Mouse (Mus musculus): ENCODE data around the gene Ercc1.
A peak's percentile ranks its signal among the peaks of the same experiment; 100 is the strongest.

The Ercc1 gene

DNA sequence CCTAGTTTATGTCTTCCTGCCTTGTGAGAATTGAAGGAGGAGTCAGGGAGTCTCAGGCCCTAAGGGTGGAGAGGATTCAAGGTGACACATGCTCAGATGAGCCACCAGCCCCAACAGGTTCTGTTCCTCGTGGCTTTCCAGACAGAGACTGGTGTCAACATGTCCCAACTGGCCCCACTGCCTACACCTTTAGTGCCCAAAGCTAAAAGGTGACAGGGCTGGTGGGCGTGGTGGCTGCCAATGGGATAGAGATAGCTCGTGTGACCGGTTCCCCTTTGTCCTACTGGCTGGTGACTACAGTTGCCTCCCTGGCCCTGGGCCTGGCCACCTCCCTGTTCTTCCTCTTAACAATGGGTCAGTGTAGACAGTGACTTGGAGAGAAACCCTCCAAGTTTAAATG lies 20.8 kb downstream of the Ercc1 start:
- DNase-seq (ENCODE audit: low read depth, low spot score): no peak

DNA sequence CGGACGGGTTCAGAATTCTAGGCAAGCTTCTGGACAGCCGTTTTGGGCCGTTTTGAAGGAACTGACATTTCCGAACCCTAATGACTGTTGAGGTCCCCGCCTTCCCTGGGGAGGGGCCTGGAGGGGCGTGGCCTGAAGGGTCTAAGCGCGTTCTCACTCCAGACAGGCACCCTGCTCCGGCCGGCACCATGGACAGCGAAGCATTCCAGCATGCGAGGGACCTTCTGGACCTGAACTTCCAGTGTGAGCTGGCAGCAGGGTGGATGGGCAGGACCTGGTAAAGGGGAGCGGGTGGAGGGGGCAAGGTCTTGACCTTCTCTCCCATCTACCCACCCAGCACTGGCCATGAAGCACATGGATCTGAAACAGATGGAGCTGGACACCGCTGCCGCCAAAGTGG lies 23.8 kb downstream of the Ercc1 start:
- no peak for DNase-seq (ENCODE audit: low read depth, low spot score)

DNA sequence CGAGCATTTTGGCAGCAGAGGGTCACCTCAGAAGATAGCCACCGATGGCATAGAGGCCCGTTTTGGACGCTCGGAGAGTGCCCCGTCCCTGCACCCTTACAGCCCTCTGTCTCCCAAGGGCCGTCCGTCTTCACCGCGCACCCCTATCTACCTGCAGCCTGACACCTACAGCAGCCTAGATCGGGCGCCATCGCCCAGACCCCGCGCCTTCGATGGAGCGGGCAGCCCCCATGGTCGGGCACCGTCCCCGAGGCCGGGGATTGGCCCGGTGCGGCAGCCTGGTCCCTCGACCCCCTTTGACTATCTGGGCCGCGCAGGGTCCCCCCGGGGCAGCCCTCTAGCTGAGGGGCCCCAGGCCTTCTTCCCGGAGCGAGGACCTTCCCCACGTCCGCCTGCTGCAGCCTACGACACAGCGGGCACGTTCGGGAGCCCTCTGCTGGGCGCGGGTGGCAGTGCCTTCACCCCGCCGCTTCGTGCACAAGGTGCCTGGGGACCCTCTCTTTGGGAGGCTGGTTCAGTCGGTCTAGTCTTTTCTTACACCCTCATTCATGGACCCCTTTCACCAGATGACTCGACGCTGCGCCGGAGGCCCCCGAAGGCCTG lies 25.3 kb downstream of the Ercc1 start:
- no peak for DNase-seq (ENCODE audit: low read depth, low spot score)

DNA sequence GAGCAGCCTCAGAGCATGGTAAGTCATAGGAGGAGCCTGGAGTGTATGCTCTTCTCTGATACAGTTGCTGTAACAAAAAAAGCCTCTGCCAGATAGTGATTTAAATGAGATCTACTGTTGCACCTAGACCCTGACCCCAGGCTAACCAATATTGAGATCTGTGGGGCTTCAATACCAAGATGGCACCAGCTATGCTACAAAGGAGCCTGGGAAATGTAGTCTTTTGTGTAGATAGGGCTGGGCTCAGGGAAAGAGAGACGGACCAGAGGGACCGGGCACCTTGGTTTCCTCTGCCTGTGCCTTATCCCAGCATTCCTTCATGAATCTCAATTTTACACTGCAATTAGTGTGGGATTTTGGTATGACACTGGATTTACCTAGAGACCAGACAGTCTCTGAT lies 28.8 kb downstream of the Ercc1 start:
- DNase-seq (ENCODE audit: low read depth, low spot score): no peak

DNA sequence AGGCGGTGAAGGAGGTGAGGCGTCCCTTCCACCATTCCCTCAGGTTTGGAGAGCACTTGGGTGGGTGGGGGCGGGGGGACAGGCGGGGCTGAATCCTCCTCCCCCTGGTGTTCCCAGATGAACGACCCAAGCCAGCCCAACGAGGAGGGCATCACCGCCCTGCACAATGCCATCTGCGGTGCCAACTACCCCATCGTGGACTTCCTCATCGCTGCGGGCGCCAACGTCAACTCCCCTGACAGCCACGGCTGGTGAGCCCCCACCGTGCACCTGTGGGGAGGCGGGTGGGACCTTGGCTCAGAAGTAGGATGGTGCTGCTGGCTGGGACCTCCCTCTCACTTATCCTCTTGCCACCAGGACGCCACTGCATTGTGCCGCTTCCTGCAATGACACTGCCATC lies 30.8 kb downstream of the Ercc1 start:
- no peak for DNase-seq (ENCODE audit: low read depth, low spot score)

DNA sequence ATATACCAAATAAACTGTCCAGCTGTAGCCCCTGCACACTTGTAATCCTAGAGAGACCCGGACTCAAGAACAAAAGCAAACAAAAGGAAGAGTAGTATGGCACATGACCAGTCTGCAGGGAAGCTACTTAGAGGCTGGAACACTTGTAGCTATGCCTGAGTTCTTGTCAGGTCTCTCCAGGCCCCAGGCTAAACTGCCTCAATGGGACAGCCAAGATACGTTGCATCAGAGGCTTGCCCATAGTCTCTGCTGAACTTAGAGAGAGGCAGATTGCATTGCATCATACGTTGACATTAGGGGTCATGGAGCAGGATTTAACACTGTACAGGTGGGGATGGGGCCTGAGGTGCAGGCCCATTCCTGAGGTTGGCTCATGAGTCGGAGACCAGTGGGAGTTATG lies 31.4 kb downstream of the Ercc1 start:
- no peak for DNase-seq (ENCODE audit: low read depth, low spot score)

DNA sequence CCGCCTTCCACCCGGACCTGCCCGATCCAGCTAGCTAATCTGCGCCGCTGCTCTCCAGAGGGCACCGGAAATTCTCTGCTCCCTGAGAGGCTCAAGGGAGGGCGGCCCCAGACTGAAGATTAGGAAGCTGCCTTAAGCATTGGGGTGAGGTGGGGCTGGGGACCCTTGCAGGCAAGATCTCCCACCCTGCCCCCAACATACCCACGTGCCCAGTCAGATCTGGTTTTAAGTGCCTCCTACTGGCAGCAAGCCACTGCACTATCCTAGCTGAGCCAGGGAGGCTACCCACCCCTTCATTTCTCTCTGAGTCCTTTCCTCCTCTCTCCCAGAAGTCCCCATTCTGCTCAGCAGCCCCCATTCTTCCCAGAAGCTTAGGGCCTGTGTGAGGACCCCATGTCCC lies 33.5 kb downstream of the Ercc1 start:
- DNase-seq (ENCODE audit: low read depth, low spot score): no peak

DNA sequence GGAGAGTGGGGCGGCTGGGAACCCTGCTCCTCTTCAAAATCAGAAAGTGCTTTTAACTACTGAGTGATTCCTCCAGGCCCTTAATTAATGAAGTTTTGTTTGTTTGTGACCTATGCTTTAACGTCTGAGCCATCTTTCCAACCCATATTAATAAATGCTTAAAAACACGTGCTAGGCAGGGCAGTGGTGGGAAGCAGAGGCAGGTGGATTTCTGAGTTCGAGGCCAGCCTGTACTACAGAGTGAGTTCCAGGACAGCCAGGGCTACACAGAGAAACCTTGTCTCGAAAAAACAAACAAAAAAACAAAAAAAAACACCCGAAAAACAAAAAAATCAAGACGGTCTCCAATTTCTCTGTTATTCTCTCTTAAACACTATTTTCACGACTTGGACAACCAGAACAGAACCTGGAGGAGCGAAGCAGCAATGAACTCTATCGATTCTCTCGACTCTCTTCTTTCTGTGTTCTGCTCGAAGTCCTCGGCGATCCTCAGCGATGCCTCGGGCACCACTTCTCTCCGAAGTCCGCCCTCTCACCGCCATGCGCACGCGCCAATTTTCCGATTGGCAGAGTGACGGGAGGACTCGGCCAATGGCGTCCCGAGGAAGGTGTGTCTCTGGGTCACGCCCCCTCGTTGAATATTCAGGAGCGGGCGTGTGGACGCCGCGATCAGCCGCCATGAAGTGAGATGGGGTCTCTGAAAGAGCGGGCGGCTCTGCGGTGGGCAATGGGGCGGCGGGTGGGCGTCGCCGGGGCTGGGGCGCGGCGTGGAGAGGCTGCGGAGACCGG lies 37.0 kb downstream of the Ercc1 start, which contains the start of gene Ercc2:
Ercc2 (plus strand) TSS at position 634 of the 789 bp plus-strand sequence.
- peak; percentile 97 for DNase-seq (ENCODE audit: low read depth, low spot score)

DNA sequence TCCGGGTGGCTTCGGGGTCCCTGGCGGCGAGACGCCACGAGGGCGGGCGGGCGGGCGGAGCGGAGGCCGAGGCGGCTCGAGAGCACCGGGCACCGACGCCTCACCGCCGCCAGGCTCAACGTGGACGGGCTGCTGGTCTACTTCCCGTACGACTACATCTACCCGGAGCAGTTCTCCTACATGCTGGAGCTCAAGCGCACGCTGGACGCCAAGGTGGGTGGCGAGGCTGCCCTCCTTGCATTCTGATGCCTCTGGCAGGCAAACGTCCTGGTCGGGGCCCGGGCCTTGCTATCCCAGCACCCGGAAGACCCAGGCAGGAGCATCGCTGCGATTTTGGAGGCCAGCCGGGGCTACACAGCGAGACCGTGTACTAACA lies 37.6 kb downstream of the Ercc1 start:
- no peak for DNase-seq (ENCODE audit: low read depth, low spot score)

DNA sequence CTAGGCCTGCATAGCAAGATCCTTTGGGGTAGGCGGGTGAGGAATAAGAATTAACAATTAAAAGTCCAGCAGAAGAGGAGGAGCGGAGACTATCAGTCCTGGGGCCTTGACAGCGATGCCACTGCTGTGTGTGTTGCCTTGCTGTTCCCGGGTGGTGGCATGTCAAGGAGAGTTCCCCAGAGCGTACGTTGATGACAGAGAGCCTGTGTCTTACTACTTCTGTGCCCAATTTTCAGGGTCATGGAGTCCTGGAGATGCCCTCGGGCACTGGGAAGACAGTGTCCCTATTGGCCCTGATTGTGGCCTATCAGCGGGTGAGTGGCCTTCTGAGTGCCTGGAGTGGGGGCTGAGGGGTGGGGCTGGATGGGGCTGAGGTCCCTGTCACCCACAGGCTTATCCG lies 39.1 kb downstream of the Ercc1 start:
- DNase-seq (ENCODE audit: low read depth, low spot score): no peak

DNA sequence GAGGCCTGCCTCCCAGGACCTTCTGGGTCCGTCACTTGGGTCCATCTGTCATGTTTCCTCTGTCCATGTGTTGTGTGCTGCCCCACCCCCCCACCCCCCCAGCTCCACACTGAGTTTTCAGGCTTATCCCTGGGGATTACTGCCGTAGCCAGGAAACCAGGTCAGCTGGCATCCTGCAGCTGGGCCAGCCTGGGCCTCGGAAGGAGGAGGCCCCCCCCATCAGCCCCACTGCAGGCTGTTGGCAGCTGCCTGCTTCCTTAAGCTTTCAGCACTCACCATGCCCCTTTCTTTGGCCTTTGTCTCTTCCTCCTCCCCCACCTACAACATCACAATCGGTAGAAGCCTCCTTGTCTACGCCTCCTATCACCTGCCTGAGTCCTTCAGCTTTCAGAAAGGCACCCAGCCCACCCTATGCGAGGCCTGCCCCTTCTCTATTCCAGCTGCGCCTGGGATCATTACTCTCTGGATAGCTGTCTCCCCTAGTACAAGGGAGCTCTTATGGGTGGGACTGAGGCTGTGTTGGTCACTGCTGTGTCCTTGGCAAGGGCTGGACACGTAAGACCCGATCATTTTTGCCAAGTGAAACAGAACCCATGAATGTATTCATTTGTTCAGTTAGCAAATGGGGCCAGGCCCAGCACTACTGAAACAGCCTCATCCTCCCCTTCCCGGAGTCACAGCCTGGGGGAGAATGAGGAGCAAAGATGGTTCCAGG lies 44.3 kb downstream of the Ercc1 start:
- DNase-seq (ENCODE audit: low read depth, low spot score): peak; percentile 86

DNA sequence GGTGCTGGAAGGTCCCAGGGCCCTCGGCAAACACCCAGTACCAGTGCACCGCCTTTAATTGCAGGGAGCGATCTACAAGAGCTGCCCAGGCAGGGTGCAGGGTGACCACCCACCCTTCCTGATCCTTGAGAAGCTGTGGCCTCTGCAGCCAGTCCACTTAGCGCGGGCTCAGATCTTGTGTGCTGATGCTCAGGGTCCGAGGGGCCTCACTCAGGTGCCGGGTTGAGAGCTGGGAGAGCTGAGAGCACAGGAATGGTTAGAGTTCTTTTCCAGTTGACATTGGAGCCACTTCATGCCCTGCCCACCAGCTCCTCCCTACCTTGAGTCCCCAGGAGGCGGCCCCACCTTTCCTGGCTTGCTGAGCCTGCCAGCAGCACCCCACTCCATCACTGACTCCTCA lies 49.9 kb downstream of the Ercc1 start:
- DNase-seq (ENCODE audit: low read depth, low spot score): no peak

DNA sequence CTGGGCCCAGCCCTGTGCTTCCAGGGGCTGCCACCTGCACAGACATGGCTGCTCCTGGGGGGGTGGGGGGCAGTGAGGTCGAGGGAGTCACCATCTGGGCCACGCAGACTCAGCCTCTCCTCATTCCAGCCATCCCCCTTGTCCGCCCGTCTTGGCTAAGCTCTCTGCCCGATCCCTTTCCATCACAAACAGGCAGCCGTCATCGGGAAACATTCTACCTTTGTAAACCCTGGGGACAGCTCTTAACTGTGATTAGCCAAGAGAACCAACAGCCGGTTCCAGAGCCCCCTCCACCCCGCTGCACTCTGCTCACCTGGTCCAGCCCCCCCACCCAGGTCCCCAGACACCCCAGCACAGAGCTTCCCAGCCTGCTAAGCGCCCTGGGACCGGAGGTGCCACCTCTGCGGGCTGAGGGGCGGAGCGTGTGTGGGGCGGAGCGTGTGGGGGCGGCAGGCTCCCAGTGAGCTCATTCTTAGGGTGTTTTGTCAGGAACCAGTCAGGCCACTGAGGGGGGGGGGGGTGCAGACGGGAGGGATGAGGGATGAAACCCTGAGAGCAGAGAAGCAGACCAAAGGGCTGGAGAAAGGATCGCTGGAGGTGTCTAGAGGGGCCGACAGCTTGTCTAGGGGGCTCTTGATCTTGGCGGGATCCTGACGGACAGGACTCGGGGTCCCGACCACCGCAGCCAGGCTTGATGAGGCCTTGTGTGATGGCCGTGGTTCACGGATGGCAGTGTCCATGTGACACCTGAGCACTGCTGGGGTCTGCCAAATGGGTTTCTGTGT lies 55.1 kb downstream of the Ercc1 start:
- peak; percentile 57 for DNase-seq (ENCODE audit: low read depth, low spot score)

DNA sequence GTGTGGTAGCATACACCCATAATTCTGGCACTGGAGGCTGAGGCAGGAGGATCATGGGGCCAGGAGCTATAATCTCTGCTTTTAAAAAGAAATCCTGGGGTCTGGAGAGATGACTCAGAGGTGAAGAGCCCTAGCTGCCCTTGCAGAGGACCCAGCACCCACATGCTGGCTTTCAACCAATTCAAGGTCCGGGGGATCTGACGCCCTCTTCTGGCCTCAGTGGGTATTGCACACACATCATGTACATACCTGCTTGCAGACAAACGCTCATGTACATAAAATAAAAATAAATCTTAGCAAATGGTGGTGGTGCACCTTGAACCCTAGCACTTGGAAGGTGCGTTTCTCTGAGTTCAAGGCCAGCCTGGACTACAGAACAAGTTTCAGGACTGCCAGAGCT lies 56.4 kb downstream of the Ercc1 start:
- DNase-seq (ENCODE audit: low read depth, low spot score): no peak

DNA sequence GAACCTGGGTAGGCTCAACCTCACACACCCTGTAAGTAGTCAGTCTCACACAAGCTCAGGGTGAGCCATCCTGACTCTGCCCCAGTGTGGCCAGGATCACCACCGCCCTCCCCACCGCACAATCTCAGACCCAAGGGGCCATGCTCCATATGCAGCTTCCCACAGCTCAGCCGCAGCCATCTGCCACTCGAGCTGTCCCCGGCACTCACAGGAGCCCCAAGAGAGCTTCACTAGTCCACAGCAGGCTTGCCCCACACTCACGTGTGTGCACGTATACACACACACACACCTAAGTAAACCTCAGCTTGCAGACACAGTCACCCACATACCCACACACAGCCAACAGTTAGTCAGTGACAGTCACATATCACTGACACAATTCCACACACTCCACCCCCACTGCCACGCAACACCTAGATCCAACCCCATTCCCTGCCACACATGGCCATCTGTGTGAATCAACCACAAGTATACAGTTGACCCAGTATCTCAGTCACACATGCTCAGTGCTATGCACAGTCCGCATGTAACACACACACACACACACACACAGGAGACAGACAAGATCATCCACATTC lies 58.0 kb downstream of the Ercc1 start:
- DNase-seq (ENCODE audit: low read depth, low spot score): no peak

DNA sequence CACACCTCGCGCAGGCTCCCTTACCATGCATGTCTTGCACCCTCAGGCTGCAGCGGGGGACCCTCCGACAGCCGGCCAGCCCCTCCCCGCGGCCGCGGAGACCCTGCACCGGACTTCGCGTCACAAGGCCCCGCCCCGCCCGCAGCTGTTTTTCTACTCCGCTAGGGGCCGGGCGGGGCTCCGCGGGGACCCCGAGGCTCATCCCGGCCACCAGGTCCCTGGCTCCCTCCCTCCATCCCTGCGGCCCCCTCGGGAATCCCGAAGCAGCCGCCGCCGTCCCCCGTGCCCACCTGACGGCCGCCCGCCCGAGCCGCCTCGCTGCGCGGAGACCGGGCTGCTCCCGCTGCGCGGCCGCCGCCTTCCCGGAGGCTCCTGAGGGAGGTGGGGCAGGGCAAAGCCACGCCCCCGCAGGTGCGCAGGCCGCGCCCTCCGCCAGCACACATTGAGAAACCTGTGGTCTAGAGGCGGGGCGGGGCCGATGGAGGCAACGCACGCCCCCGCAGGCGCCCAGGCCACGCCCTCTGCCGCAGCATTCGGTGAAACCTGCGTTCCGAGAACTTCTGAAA lies 59.2 kb downstream of the Ercc1 start, which contains the start of gene Klc3:
Klc3 (minus strand) TSS at position 374 of the 566 bp plus-strand sequence.
- DNase-seq (ENCODE audit: low read depth, low spot score): peak; percentile 70

DNA sequence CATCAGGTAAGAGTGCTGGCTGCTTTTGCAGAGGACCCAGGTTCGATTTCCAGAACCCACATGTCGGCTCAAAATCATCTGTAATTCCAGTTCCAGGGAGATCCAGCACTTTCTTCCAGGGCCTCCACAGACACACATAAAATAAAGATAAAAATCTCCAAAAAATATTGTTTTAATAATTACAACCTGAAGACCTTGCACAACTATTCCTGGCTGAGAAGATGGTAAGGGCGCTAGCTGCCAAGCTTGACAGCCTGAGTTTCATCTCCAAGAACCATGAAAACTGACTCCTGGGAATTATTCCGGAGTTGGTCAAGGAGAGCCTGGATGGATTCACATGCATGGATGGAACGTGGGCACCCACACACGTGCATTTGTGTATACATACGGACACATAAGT lies 59.9 kb downstream of the Ercc1 start, which contains the start of gene Ckm:
Ckm (plus strand) TSS at position 301 of the 400 bp plus-strand sequence.
- DNase-seq (ENCODE audit: low read depth, low spot score): no peak

DNA sequence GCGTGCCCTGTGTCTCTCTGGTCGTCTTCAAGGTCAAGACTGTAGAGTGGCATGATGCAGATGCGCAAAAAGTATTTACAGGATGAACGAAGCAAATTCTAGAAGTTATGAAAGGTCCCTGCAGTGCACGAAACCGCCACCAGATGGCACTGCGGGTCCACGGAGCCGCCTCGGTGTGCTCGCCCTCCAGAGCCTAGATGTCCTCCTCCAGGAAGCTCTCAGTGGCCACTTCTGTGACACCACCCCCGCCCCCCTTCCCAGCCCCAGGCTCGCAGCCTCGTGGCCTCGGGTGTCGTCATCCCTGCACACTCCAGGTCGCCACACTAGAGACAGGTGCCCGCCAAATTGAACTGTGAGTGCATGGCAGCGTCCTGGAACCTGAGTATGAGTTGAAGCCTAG lies 60.8 kb downstream of the Ercc1 start:
- DNase-seq (ENCODE audit: low read depth, low spot score): no peak
